Mouse (Mus musculus) regulatory T cell (primary cell): ENCODE data around the gene Cyp1a1.

Experiments
- in situ Hi-C: fragments of 300-600 bp; cut with MboI, MseI; formaldehyde crosslinking; loops from one replicate; pipeline ENCODE4 v1.15.1; 2025; ENCODE audit warnings: high pct_unique_total_duplicates

Cyp1a1 gene

DNA sequence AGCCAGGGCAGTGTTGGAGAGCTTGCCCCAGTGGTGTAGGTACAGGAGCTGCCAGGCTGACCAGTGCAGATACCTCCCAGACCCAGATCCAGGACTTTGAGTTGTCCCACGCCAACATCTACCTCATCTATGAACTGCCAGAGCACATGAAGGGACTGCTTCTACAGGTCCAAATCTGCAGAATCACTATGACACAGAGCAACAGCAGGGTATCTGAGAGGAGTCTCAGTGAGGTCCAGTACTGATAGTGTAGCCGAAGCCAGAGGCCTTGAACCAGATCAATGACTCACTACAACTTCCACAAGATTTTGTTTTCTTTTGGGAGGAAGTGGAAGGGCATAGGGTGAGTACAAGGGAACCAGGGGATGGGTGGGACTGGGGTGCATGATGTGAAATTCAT is at the start of gene Cyp1a1:
Gene Cyp1a1, plus strand, starts transcription at position 178 of the 400 bp plus-strand sequence.
- in situ Hi-C loops: no loop called here

DNA sequence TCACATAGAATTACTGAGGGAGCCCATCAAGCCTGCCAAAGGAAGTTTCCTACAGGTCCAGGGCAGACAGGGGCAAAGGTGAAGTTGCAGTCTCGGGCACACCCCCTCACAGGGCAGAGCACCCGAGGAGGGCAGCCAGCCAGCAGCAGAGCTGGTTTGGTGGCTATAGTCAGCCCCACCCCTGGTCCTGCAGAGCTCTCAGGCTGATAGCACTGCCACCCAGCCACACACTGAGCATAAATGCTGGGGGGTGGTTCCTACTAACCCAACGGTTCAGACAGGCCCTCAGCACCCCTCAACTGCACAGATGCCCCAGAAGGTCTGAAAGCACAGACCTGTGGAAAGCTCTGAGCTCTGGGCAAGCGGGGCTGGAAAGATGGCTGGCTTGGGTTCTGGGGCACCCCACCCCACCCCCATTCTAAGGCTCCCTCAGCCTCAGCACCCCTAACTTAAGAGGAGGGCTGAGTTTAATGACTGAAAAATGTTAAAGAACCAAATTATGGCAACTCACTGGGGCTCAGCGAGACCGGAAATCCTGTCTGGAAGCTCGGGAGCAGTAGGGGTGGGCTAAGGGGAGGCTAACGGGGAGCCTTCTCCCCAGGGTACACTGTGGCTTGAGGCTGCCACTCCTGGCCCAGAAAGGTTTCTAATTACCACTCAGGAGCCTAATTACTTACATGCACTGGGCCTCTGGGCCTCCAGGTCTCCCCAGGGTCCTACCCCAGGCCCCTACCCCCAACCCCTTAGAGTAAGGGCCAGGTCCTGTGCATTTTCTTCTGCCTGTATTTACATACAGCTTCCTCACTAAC is 48.9 kb upstream of the Cyp1a1 start:
- in situ Hi-C loops: no loop called here

- in situ Hi-C loops: no loop called here
Observed at GRCm38 (mm10) chr9:57639661-57640328, 47.9 kb upstream of the Cyp1a1 start.

DNA sequence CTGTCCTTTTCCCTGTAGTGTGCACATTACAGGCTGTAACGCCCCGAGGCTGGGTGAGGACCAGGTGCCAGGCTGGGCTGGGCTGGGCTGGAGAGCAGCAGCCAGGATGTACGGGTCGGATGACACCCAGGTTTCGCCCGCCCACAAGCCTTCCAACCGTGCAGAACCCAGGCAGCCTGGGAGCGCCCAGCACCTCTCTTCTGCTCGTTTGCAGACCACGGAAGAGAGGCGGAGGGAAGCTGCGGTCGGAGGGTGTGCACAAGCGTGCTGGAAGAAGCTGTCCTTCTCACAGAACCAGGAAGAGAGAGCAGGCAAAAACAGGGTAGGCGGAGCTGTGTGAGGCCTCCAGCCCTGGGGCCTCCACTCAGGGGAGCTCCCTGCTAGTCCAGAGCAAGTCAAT is 47.3 kb upstream of the Cyp1a1 start:
- in situ Hi-C loops: no loop called here

GRCm38 (mm10) chr9:57641022-57641421 is 46.7 kb upstream of the Cyp1a1 start:
- in situ Hi-C loops: no loop called here

- in situ Hi-C loops: no loop called here
Observed at GRCm38 (mm10) chr9:57641775-57642550, 45.8 kb upstream of the Cyp1a1 start.

GRCm38 (mm10) chr9:57643169-57643855 is 44.4 kb upstream of the Cyp1a1 start:
- in situ Hi-C loops: no loop called here

DNA sequence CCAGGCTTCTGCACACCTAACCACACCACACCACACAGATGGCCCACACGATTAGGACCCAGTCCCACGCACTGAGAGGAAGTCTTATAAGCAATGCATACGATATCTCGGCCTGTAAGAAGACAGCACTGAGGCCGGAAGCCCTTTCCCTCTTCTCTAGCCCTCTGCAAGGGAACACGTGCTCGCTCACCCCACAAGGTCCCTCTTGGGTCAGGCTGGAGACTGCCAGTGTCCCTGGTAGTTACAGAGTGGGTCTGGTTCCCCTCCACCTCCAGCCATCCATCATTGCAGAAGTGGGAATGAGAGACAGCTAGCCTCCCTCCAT is 43.9 kb upstream of the Cyp1a1 start:
- in situ Hi-C loops: no loop called here

GRCm38 (mm10) chr9:57644442-57644943 is 43.2 kb upstream of the Cyp1a1 start:
- in situ Hi-C loops: no loop called here

- in situ Hi-C loops: no loop called here
Observed at GRCm38 (mm10) chr9:57644944-57645893, 42.5 kb upstream of the Cyp1a1 start.

DNA sequence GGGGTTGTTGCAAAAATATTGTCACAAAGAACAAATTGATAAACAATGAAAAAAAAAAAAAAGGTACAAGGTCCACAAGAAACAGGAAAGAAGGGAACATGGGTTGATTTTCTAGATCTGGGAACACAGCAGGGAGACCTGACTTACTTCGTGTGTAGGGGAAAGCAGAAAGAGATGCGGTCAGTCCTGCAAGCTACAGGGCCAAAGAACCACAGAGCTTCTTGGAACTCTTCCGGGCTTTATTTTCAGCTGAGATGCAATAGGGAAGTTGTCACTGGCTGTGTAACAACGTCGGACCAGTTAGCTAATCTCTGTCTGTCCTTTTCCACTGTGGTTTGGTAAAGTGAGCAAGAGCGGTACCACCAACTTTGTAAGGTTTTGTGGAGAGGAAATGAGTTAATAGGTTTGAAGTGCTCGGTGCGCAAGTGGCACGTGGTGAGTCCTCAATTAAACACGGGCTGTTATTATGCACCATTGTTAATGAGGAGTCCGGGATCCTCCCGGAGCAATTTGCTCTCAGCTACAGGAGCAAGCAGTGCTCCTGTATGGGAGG is 41.1 kb upstream of the Cyp1a1 start:
- in situ Hi-C loops: no loop called here

GRCm38 (mm10) chr9:57647286-57648108 is 40.2 kb upstream of the Cyp1a1 start:
- in situ Hi-C loops: no loop called here

DNA sequence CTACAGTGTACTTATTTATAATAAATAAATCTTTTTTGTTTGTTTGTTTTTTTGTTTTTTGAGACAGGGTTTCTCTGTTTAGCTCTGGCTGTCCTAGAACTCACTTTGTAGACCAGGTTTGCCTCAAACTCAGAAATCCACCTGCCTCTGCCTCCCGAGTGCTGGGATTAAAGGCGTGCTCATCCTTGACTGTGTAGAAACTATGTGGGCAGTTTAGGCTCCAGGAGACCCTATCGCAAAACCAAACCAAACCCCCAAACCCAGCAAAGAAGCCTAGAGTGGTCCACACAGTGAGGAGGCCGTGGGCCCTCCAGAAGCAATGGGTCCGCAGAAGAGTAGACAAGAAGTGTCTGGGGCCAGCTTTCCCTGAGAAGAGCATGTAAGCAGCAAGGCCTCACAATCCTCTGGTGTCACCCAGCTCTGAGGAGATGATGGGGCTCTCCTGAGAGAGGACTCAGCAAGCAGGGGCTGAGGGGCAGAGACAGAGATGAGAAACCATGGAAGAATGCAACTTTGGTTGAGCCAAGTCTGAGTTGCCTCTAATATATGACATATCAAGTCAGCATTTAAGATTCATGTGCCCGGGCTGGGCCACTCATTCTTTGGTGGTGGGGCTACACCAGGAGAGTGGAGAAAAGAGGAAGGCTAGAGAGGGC is 37.5 kb upstream of the Cyp1a1 start:
- in situ Hi-C loops: loop anchor here (10.0 kb wide), 1 partner anchor 105 kb away; no protein-coding TSS in a partner anchor

DNA sequence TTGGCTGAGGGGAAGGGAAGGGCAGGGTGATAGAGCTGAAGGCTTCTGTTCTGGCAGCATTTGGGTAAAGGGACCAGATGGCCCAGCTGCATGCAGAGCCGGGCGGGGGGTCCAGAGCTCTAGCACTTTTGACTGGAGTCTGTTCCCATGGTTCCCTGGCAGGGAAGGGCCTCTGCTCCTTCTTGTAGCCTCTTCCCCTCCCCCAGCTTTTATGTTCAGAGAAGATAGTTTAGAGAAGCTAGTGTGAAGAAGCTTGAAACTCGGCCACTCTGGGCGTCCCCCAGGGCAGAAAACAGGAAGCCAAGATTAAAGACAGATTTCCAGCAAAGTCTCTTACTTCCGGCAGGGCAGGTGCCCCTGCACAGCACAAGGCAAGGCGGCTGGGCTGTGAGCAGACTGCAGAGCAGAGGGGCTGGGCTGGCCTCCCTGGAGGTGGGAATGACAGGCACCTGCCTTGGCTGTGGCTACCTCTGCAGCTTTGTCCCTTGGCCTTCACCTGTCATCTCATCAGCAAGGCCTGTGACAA is 36.9 kb upstream of the Cyp1a1 start:
- in situ Hi-C loops: loop anchor here (10.0 kb wide), 1 partner anchor 106 kb away; no protein-coding TSS in a partner anchor

- in situ Hi-C loops: loop anchor here (10.0 kb wide), 1 partner anchor 108 kb away; no protein-coding TSS in a partner anchor
Observed at GRCm38 (mm10) chr9:57652351-57652750, 35.4 kb upstream of the Cyp1a1 start.

DNA sequence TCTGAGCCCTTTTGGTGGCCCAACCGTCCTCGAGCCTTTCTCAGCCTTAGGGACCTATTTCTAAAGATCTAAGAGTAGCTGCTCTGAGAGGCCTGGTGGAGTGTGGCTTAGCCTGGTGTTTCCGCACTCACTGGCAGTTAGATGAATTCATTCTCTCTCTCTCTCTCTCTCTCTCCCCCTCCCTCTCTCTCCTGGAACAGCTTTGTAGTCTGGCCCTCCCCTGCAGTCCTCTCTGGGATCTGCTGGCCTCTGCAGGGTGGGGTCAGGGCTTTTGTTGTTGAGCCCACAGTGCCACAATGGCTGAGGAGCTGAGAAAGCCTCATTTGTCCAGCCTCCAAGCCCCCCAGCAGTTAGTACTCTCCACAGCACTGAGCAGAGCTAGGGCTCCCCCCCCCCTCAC is 34.9 kb upstream of the Cyp1a1 start:
- in situ Hi-C loops: loop anchor here (10.0 kb wide), 1 partner anchor 108 kb away; no protein-coding TSS in a partner anchor

GRCm38 (mm10) chr9:57653283-57653682 is 34.4 kb upstream of the Cyp1a1 start, which contains the start of gene Csk:
Gene Csk (minus strand): TSS chr9:57653631.
- in situ Hi-C loops: loop anchor here (10.0 kb wide), 1 partner anchor 108 kb away; no protein-coding TSS in a partner anchor

DNA sequence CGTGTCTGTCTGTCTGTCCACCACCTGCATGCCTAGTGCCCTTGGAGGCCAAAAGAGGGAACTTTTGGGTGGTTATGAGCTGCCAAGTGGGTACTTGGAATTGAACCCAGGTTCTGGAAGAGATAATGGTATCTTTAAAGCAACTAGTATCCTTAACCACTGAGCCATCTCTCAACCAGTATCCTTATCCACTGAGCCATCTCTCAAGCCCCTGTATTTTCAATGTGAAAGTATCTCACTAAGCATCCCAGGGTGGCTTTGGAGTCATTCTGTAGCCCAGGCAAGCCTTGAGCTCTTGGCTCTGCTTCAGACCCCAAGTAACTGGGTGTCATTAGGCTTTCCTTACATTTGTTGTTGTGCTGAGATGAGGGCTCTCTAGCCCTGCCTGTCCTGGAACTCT is 32.8 kb upstream of the Cyp1a1 start:
- in situ Hi-C loops: loop anchor here (5.0 to 10.0 kb wide), 2 partner anchors 38 to 110 kb away; no protein-coding TSS in a partner anchor
